Mouse (Mus musculus): ENCODE data around the gene Sbk1.

Gene Sbk1

GRCm38 (mm10) chr7:126335556-126335955 lies 63.1 kb downstream of the Sbk1 start:
- in situ Hi-C loops (cut with MboI, MseI), result no loop called here

GRCm38 (mm10) chr7:126338906-126339305 lies 66.5 kb downstream of the Sbk1 start:
- in situ Hi-C loops (cut with MboI, MseI), result no loop called here

GRCm38 (mm10) chr7:126339521-126339971 lies 67.1 kb downstream of the Sbk1 start:
- in situ Hi-C loops (cut with MboI, MseI), result no loop called here

- in situ Hi-C loops (cut with MboI, MseI), result no loop called here
Measured at GRCm38 (mm10) chr7:126340206-126340618, 67.8 kb downstream of the Sbk1 start.

GRCm38 (mm10) chr7:126340896-126341295 lies 68.5 kb downstream of the Sbk1 start:
- in situ Hi-C loops (cut with MboI, MseI), result no loop called here
